Mouse (Mus musculus): ENCODE results near the gene Marveld2. TPM values are rescaled to one million over a fixed set of nuclear protein-coding genes. Genes with fewer than 3 reads are reported as not detected.

Gene Marveld2
- polyA plus RNA-seq, 1 experiment: not detected

DNA sequence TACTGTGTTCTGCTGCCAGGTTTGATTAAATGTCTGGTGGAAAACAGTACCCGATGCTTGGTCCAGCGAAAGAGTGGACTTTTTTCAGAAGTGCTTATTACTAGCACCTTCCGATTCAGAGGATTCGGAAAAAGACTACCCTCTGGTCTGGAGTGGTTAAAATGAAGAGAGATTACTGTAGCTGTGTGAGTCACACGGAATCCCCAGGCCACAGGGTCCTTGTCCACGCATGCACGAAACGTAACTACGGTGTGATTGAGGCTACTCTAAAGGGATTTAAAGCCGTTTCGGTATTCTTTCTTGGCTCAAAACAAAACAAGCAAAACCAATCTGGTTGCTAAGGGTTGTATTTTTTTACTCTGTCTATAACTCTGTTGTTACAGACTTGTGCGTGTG, 63.7 kb downstream of the Marveld2 start:
- H3K27ac ChIP-seq (ENCODE audit: insufficient read depth, low read depth, low read length): no peak overlapping the region
- peaks cover 11% of the 10 kb centered on the region; the same call in 1 of the 2 replicates for H3K4me1 ChIP-seq (ENCODE audit: control insufficient read depth, insufficient read depth, low read length)
- 4% methylated on average over 12 of the region's 12 CpGs for WGBS
- TF ChIP-seq POLR2A (IDR thresholded peaks at IDR 0.05; ENCODE audit: insufficient read depth, low read depth, low read length) (no peak), CTCF (IDR thresholded peaks at IDR 0.05; ENCODE audit: insufficient read depth, low read depth, low read length) (no peak)
- peak overlapping the region; percentile 67 for H3K4me3 ChIP-seq (ENCODE audit: insufficient read depth, low read depth, low read length)

DNA sequence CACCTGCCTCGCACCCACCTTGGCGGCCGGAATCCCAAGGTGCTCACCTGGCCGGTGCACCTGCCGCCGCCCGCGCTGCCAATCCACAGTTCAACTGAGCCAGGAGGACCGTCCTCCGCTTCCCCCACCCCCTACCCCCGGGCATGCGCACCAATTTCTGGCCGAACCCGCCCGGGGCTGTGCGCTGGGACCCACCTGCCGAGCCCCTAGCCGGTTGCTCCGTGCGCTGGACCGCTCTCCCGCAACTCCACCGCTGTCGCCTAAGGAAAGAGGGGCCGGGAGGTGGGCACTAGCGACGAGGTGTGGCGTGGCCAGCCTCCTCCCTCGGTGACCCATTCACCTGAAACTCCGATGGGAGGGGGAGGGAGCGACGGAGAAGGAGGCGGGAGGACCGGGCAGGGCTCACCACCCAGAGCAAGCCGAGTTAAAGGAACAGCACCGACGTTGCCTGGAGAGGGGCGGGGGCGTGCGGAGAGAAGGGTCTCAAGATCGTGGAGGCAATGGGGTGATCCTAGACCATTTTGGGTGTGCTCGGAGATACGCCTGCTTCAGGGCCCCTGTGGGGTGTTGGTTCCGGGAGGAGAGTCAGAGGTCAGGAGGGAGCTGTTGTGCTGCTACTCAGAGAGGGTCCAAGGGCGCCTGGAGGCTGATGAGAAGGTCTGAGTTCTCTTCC, 64.3 kb downstream of the Marveld2 start, which contains the start of gene Ocln:
Ocln (minus strand) TSS at position 350 of the 673 bp plus-strand sequence.
- Histone ChIP-seq H3K4me1 (ENCODE audit: control insufficient read depth, insufficient read depth, low read length) (peaks cover 11% of the 10 kb centered on the region; the same call in 1 of the 2 replicates), H3K4me3 (ENCODE audit: insufficient read depth, low read depth, low read length) (peak within 1 kb of the TSS; percentile 67), H3K27ac (ENCODE audit: insufficient read depth, low read depth, low read length) (no peak within 1 kb of the TSS)
- TF ChIP-seq CTCF (IDR thresholded peaks at IDR 0.05; ENCODE audit: insufficient read depth, low read depth, low read length) (no peak), POLR2A (IDR thresholded peaks at IDR 0.05; ENCODE audit: insufficient read depth, low read depth, low read length) (no peak)
- under 1% methylated on average over 45 of the region's 45 CpGs for WGBS

- Histone ChIP-seq H3K27ac (ENCODE audit: insufficient read depth, low read depth, low read length) (no peak overlapping the region), H3K4me1 (ENCODE audit: control insufficient read depth, insufficient read depth, low read length) (peaks cover 11% of the 10 kb centered on the region; the same call in 1 of the 2 replicates), H3K4me3 (ENCODE audit: insufficient read depth, low read depth, low read length) (peak overlapping the region; percentile 67)
- no peak for TF ChIP-seq CTCF (IDR thresholded peaks at IDR 0.05; ENCODE audit: insufficient read depth, low read depth, low read length)
- no peak for TF ChIP-seq POLR2A (IDR thresholded peaks at IDR 0.05; ENCODE audit: insufficient read depth, low read depth, low read length)
- under 1% methylated on average over 35 of the region's 35 CpGs for WGBS
Measured at GRCm38 (mm10) chr13:100552009-100552368, 64.8 kb downstream of the Marveld2 start.

- Histone ChIP-seq H3K27ac (ENCODE audit: insufficient read depth, low read depth, low read length) (no peak overlapping the region), H3K4me1 (ENCODE audit: control insufficient read depth, insufficient read depth, low read length) (peaks cover 11% of the 10 kb centered on the region; the same call in 1 of the 2 replicates), H3K4me3 (ENCODE audit: insufficient read depth, low read depth, low read length) (peak overlapping the region; percentile 67)
- no peak for TF ChIP-seq POLR2A (IDR thresholded peaks at IDR 0.05; ENCODE audit: insufficient read depth, low read depth, low read length)
- no peak for TF ChIP-seq CTCF (IDR thresholded peaks at IDR 0.05; ENCODE audit: insufficient read depth, low read depth, low read length)
- WGBS: under 1% methylated on average over 41 of the region's 41 CpGs
Measured at GRCm38 (mm10) chr13:100551371-100552008, 65.3 kb downstream of the Marveld2 start.

GRCm38 (mm10) chr13:100547269-100547668, 69.5 kb downstream of the Marveld2 start:
- WGBS: 78% methylated on average over 5 of the region's 5 CpGs
- H3K27ac ChIP-seq (ENCODE audit: insufficient read depth, low read depth, low read length): no peak overlapping the region
- H3K4me3 ChIP-seq (ENCODE audit: insufficient read depth, low read depth, low read length): no peak overlapping the region
- H3K4me1 ChIP-seq (ENCODE audit: control insufficient read depth, insufficient read depth, low read length): peaks cover 8% of the 10 kb centered on the region; the same call in 1 of the 2 replicates
- TF ChIP-seq POLR2A (IDR thresholded peaks at IDR 0.05; ENCODE audit: insufficient read depth, low read depth, low read length) (no peak), CTCF (IDR thresholded peaks at IDR 0.05; ENCODE audit: insufficient read depth, low read depth, low read length) (no peak)

Other genes with a start within 250 kb of the Marveld2 start
- not detected in 2 replicates for gene Naip1, start 164.1 kb downstream of the Marveld2 start, polyA plus RNA-seq (2012; ENCODE audit: insufficient read depth, insufficient read length, low replicate concordance, missing spikeins)
- gene Gtf2h2, start 124.4 kb downstream of the Marveld2 start, polyA plus RNA-seq (2012; ENCODE audit: insufficient read depth, insufficient read length, low replicate concordance, missing spikeins): not detected in 2 replicates
- not detected in 2 replicates for gene Ocln, start 64.3 kb downstream of the Marveld2 start, polyA plus RNA-seq (2012; ENCODE audit: insufficient read depth, insufficient read length, low replicate concordance, missing spikeins)
- gene Ak6, start 34.0 kb upstream of the Marveld2 start, polyA plus RNA-seq (2012; ENCODE audit: insufficient read depth, insufficient read length, low replicate concordance, missing spikeins): not detected in 2 replicates
- gene Rad17, start 34.1 kb upstream of the Marveld2 start, polyA plus RNA-seq (2012; ENCODE audit: insufficient read depth, insufficient read length, low replicate concordance, missing spikeins): not detected in 2 replicates
- gene Taf9, start 34.6 kb upstream of the Marveld2 start, polyA plus RNA-seq (2012; ENCODE audit: insufficient read depth, insufficient read length, low replicate concordance, missing spikeins): not detected in 2 replicates
- gene Ccdc125, start 52.7 kb upstream of the Marveld2 start, polyA plus RNA-seq (2012; ENCODE audit: insufficient read depth, insufficient read length, low replicate concordance, missing spikeins): not detected in 2 replicates
- not detected in 2 replicates for gene Cdk7, start 114.0 kb upstream of the Marveld2 start, polyA plus RNA-seq (2012; ENCODE audit: insufficient read depth, insufficient read length, low replicate concordance, missing spikeins)
- not detected in 2 replicates for gene Mrps36, start 127.7 kb upstream of the Marveld2 start, polyA plus RNA-seq (2012; ENCODE audit: insufficient read depth, insufficient read length, low replicate concordance, missing spikeins)
- gene Cenph, start 158.9 kb upstream of the Marveld2 start, polyA plus RNA-seq (2012; ENCODE audit: insufficient read depth, insufficient read length, low replicate concordance, missing spikeins): not detected in 2 replicates
- gene Ccnb1, start 169.6 kb upstream of the Marveld2 start, polyA plus RNA-seq (2012; ENCODE audit: insufficient read depth, insufficient read length, low replicate concordance, missing spikeins): not detected in 2 replicates
- gene Slc30a5, start 216.5 kb upstream of the Marveld2 start, polyA plus RNA-seq (2012; ENCODE audit: insufficient read depth, insufficient read length, low replicate concordance, missing spikeins): not detected in 2 replicates